Mouse (Mus musculus) kidney, postnatal 0 days (tissue): ENCODE results near the gene Gne. TPM values are rescaled to one million over a fixed set of nuclear protein-coding genes. Genes with fewer than 3 reads are reported as not detected.

Experiments
- ATAC-seq: fragments of 200-750 bp; cut with Nextera tagmentation; replicated peaks from 2 replicates; pipeline ENCODE4 v1.8.0; 2017; ENCODE audit warnings: low read depth, moderate number of reproducible peaks, moderate TSS enrichment, moderate library complexity; ENCODE audit not compliant: low FRiP score
- DNase-seq: peaks from one replicate; pipeline ENCODE4 v3.0.0-alpha.2; 2016; ENCODE audit warnings: low spot score
- H3K27ac ChIP-seq: fragments of 300-500 bp; sonication (generic); 2 replicates; pipeline ENCODE4 v1.5.1; 2014; ENCODE audit warnings: mild to moderate bottlenecking
- H3K27me3 ChIP-seq: fragments of 300-500 bp; sonication (generic); 2 replicates; pipeline ENCODE4 v1.6.1; 2014; ENCODE audit warnings: low read length, mixed read lengths; ENCODE audit not compliant: insufficient read depth
- H3K36me3 ChIP-seq: fragments of 300-500 bp; sonication (generic); 2 replicates; pipeline ENCODE4 v1.6.1; 2014; ENCODE audit warnings: low read length, mixed read lengths; ENCODE audit not compliant: insufficient read depth
- H3K4me1 ChIP-seq: fragments of 300-500 bp; sonication (generic); replicated peaks from 2 replicates; pipeline ENCODE4 v1.6.1; 2014; ENCODE audit warnings: antibody characterized with exemption, low read length, mixed read lengths; ENCODE audit not compliant: insufficient read depth
- H3K4me2 ChIP-seq: fragments of 300-500 bp; sonication (generic); 2 replicates; pipeline ENCODE4 v1.6.1; 2014; ENCODE audit warnings: mild to moderate bottlenecking, low read length, moderate library complexity, mixed read lengths
- H3K4me3 ChIP-seq: fragments of 300-500 bp; sonication (generic); replicated peaks from 2 replicates; pipeline ENCODE4 v1.5.1; 2014; ENCODE audit warnings: low read depth, low read length
- H3K9ac ChIP-seq: fragments of 300-500 bp; sonication (generic); 2 replicates; pipeline ENCODE4 v1.6.1; 2014; ENCODE audit warnings: low read depth, low read length
- H3K9me3 ChIP-seq: fragments of 300-500 bp; sonication (generic); replicated peaks from 2 replicates; pipeline ENCODE4 v1.6.1; 2016; ENCODE audit warnings: low read length, inconsistent platforms, mixed read lengths
- CTCF ChIP-seq: IDR thresholded peaks from 2 replicates; pipeline ENCODE4 v1.5.1; 2016; ENCODE audit warnings: antibody characterized with exemption, low read depth, mild to moderate bottlenecking, moderate library complexity
- WGBS: fragments of 180-500 bp; shearing (Covaris S2); extraction: QIAGEN DNeasy Blood & Tissue Kit; methylation state at CpG from one replicate; pipeline ENCODE4 v1.1.7; 2014; 5-methylcytosine and 5-hydroxymethylcytosine counted together
- polyA plus RNA-seq: library from polyadenylated mRNA; unstranded; fragments of >200 nt; fragmentation: Nextera tagmentation; extraction: Ambion mirVana; gene quantifications from 2 replicates; pipeline ENCODE4 v1.2.1, GENCODE M21; 2015

Gne gene
- 21.2 and 22.8 TPM in 2 replicates for polyA plus RNA-seq

GRCm38 (mm10) chr4:44083945-44084344 lies at the start of gene Gne:
Gene Gne, minus strand, starts transcription at chr4:44084177.
- TF ChIP-seq CTCF, result no peak
- 4% methylated on average over 11 of the region's 11 CpGs for whole genome bisulfite sequencing
- H3K27ac ChIP-seq, result no peak within 1 kb of the TSS
- no peaks in the 10 kb centered on the region for H3K27me3 ChIP-seq
- no peaks in the 10 kb centered on the region for H3K9me3 ChIP-seq
- no peak within 1 kb of the TSS for H3K4me3 ChIP-seq
- peak within 1 kb of the TSS; percentile 38; the same call in 1 of the 2 replicates for H3K9ac ChIP-seq
- ATAC-seq (no peak; the same call in 1 of the 2 replicates), DNase-seq (no peak)
- no peaks in the 10 kb centered on the region for H3K36me3 ChIP-seq
- peak within 1 kb of the TSS; percentile 43 for H3K4me2 ChIP-seq
- no peaks in the 10 kb centered on the region for H3K4me1 ChIP-seq

GRCm38 (mm10) chr4:44126805-44127204 lies 42.8 kb upstream of the Gne start:
- ATAC-seq (no peak), DNase-seq (no peak)
- H3K4me1 ChIP-seq, result no peaks in the 10 kb centered on the region
- no peak for TF ChIP-seq CTCF
- peaks cover 26% of the 10 kb centered on the region for H3K36me3 ChIP-seq
- H3K4me2 ChIP-seq, result no peak overlapping the region
- H3K27ac ChIP-seq, result no peak overlapping the region
- no peak overlapping the region for H3K9ac ChIP-seq
- 94% methylated on average over 12 of the region's 12 CpGs for WGBS
- H3K9me3 ChIP-seq, result no peaks in the 10 kb centered on the region
- H3K27me3 ChIP-seq, result no peaks in the 10 kb centered on the region
- no peak overlapping the region for H3K4me3 ChIP-seq

GRCm38 (mm10) chr4:44119410-44120201 lies 35.6 kb upstream of the Gne start:
- no peak overlapping the region for H3K4me2 ChIP-seq
- DNase-seq, result peak; percentile 83
- peak; percentile 84 for TF ChIP-seq CTCF
- H3K9me3 ChIP-seq, result no peaks in the 10 kb centered on the region
- ATAC-seq, result no peak
- no peaks in the 10 kb centered on the region for H3K36me3 ChIP-seq
- H3K27ac ChIP-seq, result no peak overlapping the region
- no peak overlapping the region for H3K9ac ChIP-seq
- no peaks in the 10 kb centered on the region for H3K4me1 ChIP-seq
- 54% methylated on average over 9 of the region's 9 CpGs for WGBS
- no peaks in the 10 kb centered on the region for H3K27me3 ChIP-seq
- H3K4me3 ChIP-seq, result no peak overlapping the region

GRCm38 (mm10) chr4:44115046-44115445 lies 31.1 kb upstream of the Gne start:
- Histone ChIP-seq H3K4me2 (no peak overlapping the region), H3K27ac (no peak overlapping the region), H3K4me3 (no peak overlapping the region), H3K9me3 (no peaks in the 10 kb centered on the region), H3K36me3 (no peaks in the 10 kb centered on the region), H3K4me1 (peaks cover 10% of the 10 kb centered on the region), H3K27me3 (no peaks in the 10 kb centered on the region), H3K9ac (no peak overlapping the region)
- 78% methylated on average over 13 of the region's 13 CpGs for WGBS
- no peak for TF ChIP-seq CTCF
- ATAC-seq (no peak), DNase-seq (no peak)

GRCm38 (mm10) chr4:44113393-44114138 lies 29.6 kb upstream of the Gne start:
- Histone ChIP-seq H3K36me3 (no peaks in the 10 kb centered on the region), H3K4me1 (peaks cover 10% of the 10 kb centered on the region), H3K4me3 (no peak overlapping the region), H3K9me3 (no peaks in the 10 kb centered on the region), H3K4me2 (peak overlapping the region; percentile 43), H3K27me3 (no peaks in the 10 kb centered on the region), H3K27ac (no peak overlapping the region), H3K9ac (no peak overlapping the region)
- WGBS, result 22% methylated on average over 16 of the region's 16 CpGs
- TF ChIP-seq CTCF, result no peak
- peak; percentile 18 for DNase-seq
- ATAC-seq, result no peak

- peak; percentile 64 for DNase-seq
- Histone ChIP-seq H3K4me3 (no peak overlapping the region), H3K4me1 (peaks cover 10% of the 10 kb centered on the region), H3K36me3 (no peaks in the 10 kb centered on the region), H3K4me2 (no peak overlapping the region), H3K9ac (no peak overlapping the region), H3K9me3 (no peaks in the 10 kb centered on the region), H3K27me3 (no peaks in the 10 kb centered on the region), H3K27ac (no peak overlapping the region)
- 23% methylated on average over 4 of the region's 4 CpGs for WGBS
- TF ChIP-seq CTCF, result peak; percentile 41; the same call in 1 of the 2 replicates
- no peak; the same call in 1 of the 2 replicates for ATAC-seq
These were observed 28.8 kb upstream of the Gne start for GRCm38 (mm10) chr4:44112741-44113140.
